Mouse (Mus musculus) heart, adult 8-10 months (tissue): ENCODE measurements around the gene Hoxd3. TPM values are rescaled to one million over a fixed set of nuclear protein-coding genes. Genes with fewer than 3 reads are reported as not detected.

ENCODE experiments used
- DNase-seq: peaks from one replicate; pipeline ENCODE4 v3.0.0; 2022; ENCODE audit warnings: low spot score
- total RNA-seq, 4 experiments: library from RNA; stranded (reverse); gene quantifications; 2 replicates each; pipeline ENCODE4 v1.2.4; 2022

The Hoxd3 gene
- total RNA-seq, 4 experiments from 2014 or later = 0.16 TPM; not detected in 3

GRCm38 (mm10) chr2:74704999-74705466, 6.7 kb upstream of the Hoxd3 start:
- no peak for DNase-seq

GRCm38 (mm10) chr2:74705467-74706089, 6.1 kb upstream of the Hoxd3 start:
- no peak for DNase-seq

GRCm38 (mm10) chr2:74706393-74706960, 5.2 kb upstream of the Hoxd3 start:
- DNase-seq = no peak

- no peak for DNase-seq
Measured at GRCm38 (mm10) chr2:74707599-74707998, 4.1 kb upstream of the Hoxd3 start.

GRCm38 (mm10) chr2:74708676-74709075, 3.1 kb upstream of the Hoxd3 start:
- no peak for DNase-seq

- DNase-seq = no peak
Measured at GRCm38 (mm10) chr2:74709465-74710419, 2.0 kb upstream of the Hoxd3 start.

GRCm38 (mm10) chr2:74710929-74711543, 691 bp upstream of the Hoxd3 start:
- DNase-seq = no peak

- no peak for DNase-seq
Measured at GRCm38 (mm10) chr2:74713239-74714150, 1.8 kb downstream of the Hoxd3 start.

GRCm38 (mm10) chr2:74714156-74714789, 2.5 kb downstream of the Hoxd3 start:
- no peak for DNase-seq

GRCm38 (mm10) chr2:74714881-74715280, 3.2 kb downstream of the Hoxd3 start:
- no peak for DNase-seq

- peak; percentile 84 for DNase-seq
Measured at GRCm38 (mm10) chr2:74715504-74716241, 3.9 kb downstream of the Hoxd3 start.

GRCm38 (mm10) chr2:74720384-74720783, 8.7 kb downstream of the Hoxd3 start:
- DNase-seq = no peak

- DNase-seq = no peak
Measured at GRCm38 (mm10) chr2:74720955-74721491, 9.3 kb downstream of the Hoxd3 start.

GRCm38 (mm10) chr2:74721882-74722281, 10.2 kb downstream of the Hoxd3 start:
- no peak for DNase-seq

GRCm38 (mm10) chr2:74722949-74723348, 11.2 kb downstream of the Hoxd3 start:
- no peak for DNase-seq

- no peak for DNase-seq
Measured at GRCm38 (mm10) chr2:74724244-74725015, 12.7 kb downstream of the Hoxd3 start.

GRCm38 (mm10) chr2:74725171-74725570, 13.4 kb downstream of the Hoxd3 start:
- DNase-seq = no peak

GRCm38 (mm10) chr2:74726551-74726950, 14.8 kb downstream of the Hoxd3 start, which contains the start of gene Gm28230:
Gene Gm28230 (plus strand): TSS chr2:74726728.
- DNase-seq = no peak
